Mouse (Mus musculus): ENCODE measurements at regions not wholly inside any gene's neighbourhood (a gene's known extent, or its start where the extent isn't known, plus 50 kb on each side); places are given as distances from the start of the nearest gene placed in this dataset.

GRCm38 (mm10) chr9:32816649-32817425 lies 180.8 kb downstream of the Ets1 start:
- TF ChIP-seq CTCF (conservative IDR thresholded peaks at IDR 0.05; ENCODE audit: insufficient read depth, insufficient read length, low read depth, low read length) (no peak), POLR2A (IDR thresholded peaks at IDR 0.05; ENCODE audit: low read depth, low read length) (no peak)
